In the genomic region with DNA sequence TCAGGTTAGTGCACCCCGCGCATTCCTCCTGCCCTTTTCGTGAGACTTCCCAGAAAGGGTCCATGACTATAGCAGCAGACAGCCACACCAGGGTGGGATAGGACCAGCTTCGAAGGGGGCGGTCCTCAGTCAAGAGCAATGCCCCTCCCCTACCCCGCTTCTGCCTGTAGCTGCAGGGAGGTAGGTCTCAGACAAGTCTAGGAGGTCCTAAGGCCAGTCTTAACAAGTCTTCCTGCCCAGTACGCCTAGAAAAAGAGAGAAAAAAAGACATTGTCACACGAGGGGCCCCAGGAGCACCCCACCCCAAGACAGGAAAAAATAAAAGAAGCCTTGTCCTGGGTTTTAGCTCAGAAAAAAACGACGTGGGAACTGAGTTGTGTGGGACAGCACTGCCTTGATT, we compare ENCODE assay signal across 8 mouse cellular contexts. TPM values are rescaled to one million over a fixed set of nuclear protein-coding genes. Genes with fewer than 3 reads are reported as not detected.
DNase-seq lines count a peak whose midpoint lies in the region; ATAC-seq and TF ChIP-seq lines count a peak whose summit lies in the region.

No protein-coding gene starts in this region.

- H3K9me3 ChIP-seq in lung, embryonic 14.5 days (ENCODE audit: low read depth, low read length): no peaks in the 10 kb centered on the region
- H3K9me3 ChIP-seq in forebrain, embryonic 13.5 days (replicated peaks): no peaks in the 10 kb centered on the region
- no peaks in the 10 kb centered on the region for H3K9me3 ChIP-seq in kidney, embryonic 16.5 days (ENCODE audit: low read length)

- peak overlapping the region; percentile 44 for H3K9ac ChIP-seq in lung, embryonic 14.5 days
- H3K9ac ChIP-seq in forebrain, embryonic 13.5 days: 0 out of 2 replicates have a peak overlapping the region, but pooled peaks have one; percentile 27
- H3K9ac ChIP-seq in kidney, embryonic 16.5 days (replicated peaks; ENCODE audit: low read length): peak overlapping the region; percentile 14

- peak; percentile 90 for ATAC-seq in lung, embryonic 14.5 days (ENCODE audit: insufficient read depth)
- ATAC-seq in forebrain, embryonic 13.5 days: peak; percentile 71
- ATAC-seq in kidney, embryonic 16.5 days (ENCODE audit: low FRiP score, low TSS enrichment): peak; percentile 92
- ATAC-seq in megakaryocyte progenitor cell, adult 5-6 weeks (replicated peaks; ENCODE audit: poor library complexity): peak; percentile 68

- peaks cover 23% of the 10 kb centered on the region for H3K4me1 ChIP-seq in lung, embryonic 14.5 days (ENCODE audit: insufficient read depth)
- H3K4me1 ChIP-seq in forebrain, embryonic 13.5 days: peaks cover 47% of the 10 kb centered on the region
- H3K4me1 ChIP-seq in kidney, embryonic 16.5 days (ENCODE audit: insufficient read depth, low read length): peaks cover 43% of the 10 kb centered on the region

- H3K27ac ChIP-seq in lung, embryonic 14.5 days (ENCODE audit: low read depth): peak overlapping the region; percentile 91
- H3K27ac ChIP-seq in forebrain, embryonic 13.5 days: peak overlapping the region; percentile 32; the same call in 1 of the 2 replicates
- H3K27ac ChIP-seq in kidney, embryonic 16.5 days (ENCODE audit: low read length): peak overlapping the region; percentile 84

- no peak for TF ChIP-seq CTCF in lung, embryonic 14.5 days (IDR thresholded peaks at IDR 0.05; ENCODE audit: low read depth)

- H3K27me3 ChIP-seq in lung, embryonic 14.5 days (ENCODE audit: insufficient read depth, low read length): no peaks in the 10 kb centered on the region
- no peaks in the 10 kb centered on the region for H3K27me3 ChIP-seq in forebrain, embryonic 13.5 days
- H3K27me3 ChIP-seq in kidney, embryonic 16.5 days (ENCODE audit: insufficient read depth, low read length): no peaks in the 10 kb centered on the region

- peak overlapping the region; percentile 63 for H3K4me2 ChIP-seq in lung, embryonic 14.5 days
- peak overlapping the region; percentile 50 for H3K4me2 ChIP-seq in forebrain, embryonic 13.5 days
- peak overlapping the region; percentile 60 for H3K4me2 ChIP-seq in kidney, embryonic 16.5 days (replicated peaks; ENCODE audit: low read depth, low read length)

- peak; percentile 83 for DNase-seq in lung, embryonic 14.5 days
- no peak for DNase-seq in lung, postnatal 36 days
- DNase-seq in yolk sac, embryonic 10.5 days (ENCODE audit: low spot score): peak; percentile 82
- DNase-seq in urinary bladder, postnatal 36 days (ENCODE audit: low spot score in 2 of 2): no peak
- DNase-seq in spleen, postnatal 14 days (ENCODE audit: low spot score in 2 of 2): no peak

- H3K36me3 ChIP-seq in lung, embryonic 14.5 days (ENCODE audit: insufficient read depth): no peaks in the 10 kb centered on the region
- no peaks in the 10 kb centered on the region for H3K36me3 ChIP-seq in forebrain, embryonic 13.5 days (ENCODE audit: poor library complexity, severe bottlenecking)
- H3K36me3 ChIP-seq in kidney, embryonic 16.5 days (ENCODE audit: insufficient read depth, low read length): no peaks in the 10 kb centered on the region

- WGBS in lung, embryonic 14.5 days: under 1% methylated on average over 10 of the region's 10 CpGs
- WGBS in forebrain, embryonic 13.5 days: under 1% methylated on average over 10 of the region's 10 CpGs
- 0% methylated on average over 10 of the region's 10 CpGs for WGBS in kidney, embryonic 16.5 days

- peak overlapping the region; percentile 19 for H3K4me3 ChIP-seq in lung, embryonic 14.5 days (ENCODE audit: low read depth, low read length)
- H3K4me3 ChIP-seq in forebrain, embryonic 13.5 days: peak overlapping the region; percentile 12
- peak overlapping the region; percentile 31 for H3K4me3 ChIP-seq in kidney, embryonic 16.5 days (ENCODE audit: low read length)

RNA-seq across cellular contexts. Expression of gene Ddit4, which starts 35.0 kb away (rescaled TPM):
- polyA plus RNA-seq in lung, embryonic 14.5 days (2014; fragmentation: Nextera tagmentation; extraction: Ambion mirVana): 3.0 and 3.5 TPM in 2 replicates
- 69.3 and 71.3 TPM in 2 replicates for polyA plus RNA-seq in forebrain, embryonic 13.5 days (2015; fragmentation: Nextera tagmentation; extraction: Ambion mirVana)
- 30.6 and 31.9 TPM in 2 replicates for polyA plus RNA-seq in kidney, embryonic 16.5 days (2015; fragmentation: Nextera tagmentation; extraction: Ambion mirVana)
- 0.37 and 2.4 TPM in 2 replicates for total RNA-seq in megakaryocyte progenitor cell, adult 5-6 weeks (2015)
- 0.41 and 0.42 TPM in 2 replicates for total RNA-seq in megakaryocyte progenitor cell, adult 5-6 weeks (2017)

RNA-seq across cellular contexts. Expression of gene Dnajb12, which starts 37.3 kb away (rescaled TPM):
- 26.7 and 28.1 TPM in 2 replicates for polyA plus RNA-seq in lung, embryonic 14.5 days (2014; fragmentation: Nextera tagmentation; extraction: Ambion mirVana)
- 16.9 and 18.4 TPM in 2 replicates for polyA plus RNA-seq in forebrain, embryonic 13.5 days (2015; fragmentation: Nextera tagmentation; extraction: Ambion mirVana)
- 30.1 and 32.9 TPM in 2 replicates for polyA plus RNA-seq in kidney, embryonic 16.5 days (2015; fragmentation: Nextera tagmentation; extraction: Ambion mirVana)
- total RNA-seq in megakaryocyte progenitor cell, adult 5-6 weeks (2015): 21.1 and 23.3 TPM in 2 replicates
- 19.3 and 20.2 TPM in 2 replicates for total RNA-seq in megakaryocyte progenitor cell, adult 5-6 weeks (2017)

Comparison
In these comparisons a context has a peak if more than half of its experiments do, and no peak if none do; other contexts are left out.
1. DNase-seq: peak in lung, embryonic 14.5 days (single experiment) and yolk sac, embryonic 10.5 days (single experiment); none in lung, postnatal 36 days (single experiment), urinary bladder, postnatal 36 days (0 of 2) and spleen, postnatal 14 days (0 of 2).
2. H3K27ac ChIP-seq: peak in every context shown above with its lines; median percentile 91 in lung, embryonic 14.5 days; 84 in kidney, embryonic 16.5 days; 32 in forebrain, embryonic 13.5 days.
3. Peak in every context shown above with its lines, with median percentiles within 50 percentile points of each other: ATAC-seq, H3K4me2 ChIP-seq, H3K4me3 ChIP-seq and H3K9ac ChIP-seq.